Mouse (Mus musculus) kidney, embryonic 14.5 days (tissue): ENCODE data around the gene Epas1. TPM values are rescaled to one million over a fixed set of nuclear protein-coding genes. Genes with fewer than 3 reads are reported as not detected.
A peak's percentile ranks its signal among the peaks of the same experiment; 100 is the strongest.

Experiments
- ATAC-seq: fragments of 200-750 bp; cut with Nextera tagmentation; 2 replicates; pipeline ENCODE4 v1.8.0; 2017; ENCODE audit warnings: moderate number of reproducible peaks, mild to moderate bottlenecking, moderate TSS enrichment, moderate library complexity; ENCODE audit not compliant: low FRiP score, low TSS enrichment
- H3K27ac ChIP-seq: fragments of 300-500 bp; sonication (generic); 2 replicates; pipeline ENCODE4 v1.5.1; 2014; ENCODE audit warnings: low read depth, mild to moderate bottlenecking, low read length, moderate library complexity, mixed read lengths
- H3K27me3 ChIP-seq: fragments of 300-500 bp; sonication (generic); 2 replicates; pipeline ENCODE4 v1.6.1; 2014; ENCODE audit warnings: mild to moderate bottlenecking, low read length; ENCODE audit not compliant: control insufficient read depth, insufficient read depth
- H3K36me3 ChIP-seq: fragments of 300-500 bp; sonication (generic); 2 replicates; pipeline ENCODE4 v1.6.1; 2014; ENCODE audit warnings: low read length, mixed read lengths; ENCODE audit not compliant: control insufficient read depth, insufficient read depth
- H3K4me1 ChIP-seq: fragments of 300-500 bp; sonication (generic); 2 replicates; pipeline ENCODE4 v1.6.1; 2014; ENCODE audit warnings: low read length, mixed read lengths; ENCODE audit not compliant: control insufficient read depth, insufficient read depth
- H3K4me2 ChIP-seq: fragments of 300-500 bp; sonication (generic); replicated peaks from 2 replicates; pipeline ENCODE4 v1.6.1; 2014; ENCODE audit warnings: low read depth, mild to moderate bottlenecking, low read length
- H3K4me3 ChIP-seq: fragments of 300-500 bp; sonication (generic); 2 replicates; pipeline ENCODE4 v1.5.1; 2014; ENCODE audit warnings: mild to moderate bottlenecking, low read length
- H3K9ac ChIP-seq: fragments of 300-500 bp; sonication (generic); 2 replicates; pipeline ENCODE4 v1.6.1; 2014; ENCODE audit warnings: low read depth, mild to moderate bottlenecking, low read length, moderate library complexity
- H3K9me3 ChIP-seq: fragments of 300-500 bp; sonication (generic); 2 replicates; pipeline ENCODE4 v1.6.1; 2016; ENCODE audit warnings: low read length; ENCODE audit not compliant: control insufficient read depth
- WGBS: fragments of 180-500 bp; shearing (Covaris S2); extraction: QIAGEN DNeasy Blood & Tissue Kit; methylation state at CpG from one replicate; pipeline ENCODE4 v1.1.7; 2014; 5-methylcytosine and 5-hydroxymethylcytosine counted together
- polyA plus RNA-seq: library from polyadenylated mRNA; unstranded; fragments of >200 nt; fragmentation: Nextera tagmentation; extraction: Ambion mirVana; gene quantifications from 2 replicates; pipeline ENCODE4 v1.2.1, GENCODE M21; 2014

Epas1 gene
- polyA plus RNA-seq, 1 experiment from 2014 or later = 12.8 TPM

DNA sequence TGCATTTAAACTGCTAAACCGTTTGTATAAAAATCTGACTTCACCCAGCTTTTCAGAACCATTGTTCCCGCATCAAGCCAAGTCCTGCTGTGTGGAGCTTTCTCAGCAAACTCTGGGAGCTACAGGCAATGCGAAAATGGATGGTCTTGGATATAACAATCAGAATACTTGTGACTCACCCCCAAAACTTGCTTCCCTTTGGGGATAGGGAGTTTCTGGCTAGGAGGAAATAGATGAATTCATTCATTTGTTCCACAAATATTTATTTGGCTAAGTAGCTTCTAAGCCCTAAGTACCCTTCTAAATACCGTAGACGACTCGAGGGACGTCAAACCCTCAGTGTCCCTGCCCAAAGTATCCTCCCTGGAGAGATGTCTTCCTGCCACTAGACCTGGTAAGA, 27.0 kb upstream of the Epas1 start:
- Histone ChIP-seq H3K9me3 (no peaks in the 10 kb centered on the region), H3K9ac (no peak overlapping the region), H3K27me3 (no peaks in the 10 kb centered on the region), H3K27ac (no peak overlapping the region), H3K4me1 (no peaks in the 10 kb centered on the region), H3K4me3 (no peak overlapping the region), H3K4me2 (no peak overlapping the region), H3K36me3 (no peaks in the 10 kb centered on the region)
- ATAC-seq = no peak
- 89% methylated on average over 7 of the region's 7 CpGs for WGBS

- 84% methylated on average over 7 of the region's 7 CpGs for WGBS
- Histone ChIP-seq H3K4me3 (no peak overlapping the region), H3K4me1 (no peaks in the 10 kb centered on the region), H3K27ac (no peak overlapping the region), H3K4me2 (no peak overlapping the region), H3K27me3 (no peaks in the 10 kb centered on the region), H3K9me3 (no peaks in the 10 kb centered on the region), H3K36me3 (no peaks in the 10 kb centered on the region), H3K9ac (no peak overlapping the region)
- ATAC-seq = no peak
Observed at GRCm38 (mm10) chr17:86727031-86727430, 26.5 kb upstream of the Epas1 start.

- Histone ChIP-seq H3K9ac (no peak overlapping the region), H3K4me1 (no peaks in the 10 kb centered on the region), H3K36me3 (no peaks in the 10 kb centered on the region), H3K4me3 (no peak overlapping the region), H3K4me2 (no peak overlapping the region), H3K27ac (no peak overlapping the region), H3K9me3 (no peaks in the 10 kb centered on the region), H3K27me3 (no peaks in the 10 kb centered on the region)
- 82% methylated on average over 6 of the region's 6 CpGs for WGBS
- ATAC-seq = no peak
Observed at GRCm38 (mm10) chr17:86731273-86731672, 22.2 kb upstream of the Epas1 start.

DNA sequence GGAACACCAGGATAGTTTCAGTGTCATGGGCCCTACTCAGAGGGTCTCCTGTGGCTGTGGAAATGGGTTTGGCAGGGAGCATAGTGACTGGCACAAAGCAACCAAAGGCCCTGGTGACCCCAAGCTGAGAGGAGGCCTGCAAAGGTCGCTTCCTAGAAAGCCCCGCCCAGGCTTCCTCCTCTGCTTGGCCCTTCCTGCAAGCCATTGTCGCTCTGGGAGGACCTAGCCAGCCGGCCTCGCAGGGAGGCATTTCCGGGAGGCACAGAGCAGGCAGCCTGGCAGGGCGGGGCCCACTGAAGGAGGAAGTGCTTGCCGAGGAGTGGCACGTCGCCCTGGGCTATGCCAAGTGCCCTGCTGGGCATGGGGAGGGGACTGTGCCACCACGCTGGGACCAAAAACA, 21.5 kb upstream of the Epas1 start:
- Histone ChIP-seq H3K4me1 (no peaks in the 10 kb centered on the region), H3K27me3 (no peaks in the 10 kb centered on the region), H3K36me3 (no peaks in the 10 kb centered on the region), H3K9ac (no peak overlapping the region), H3K27ac (no peak overlapping the region), H3K4me2 (no peak overlapping the region; the same call in 1 of the 2 replicates), H3K4me3 (no peak overlapping the region), H3K9me3 (no peaks in the 10 kb centered on the region)
- peak; percentile 84 for ATAC-seq
- 10% methylated on average over 11 of the region's 11 CpGs for WGBS

DNA sequence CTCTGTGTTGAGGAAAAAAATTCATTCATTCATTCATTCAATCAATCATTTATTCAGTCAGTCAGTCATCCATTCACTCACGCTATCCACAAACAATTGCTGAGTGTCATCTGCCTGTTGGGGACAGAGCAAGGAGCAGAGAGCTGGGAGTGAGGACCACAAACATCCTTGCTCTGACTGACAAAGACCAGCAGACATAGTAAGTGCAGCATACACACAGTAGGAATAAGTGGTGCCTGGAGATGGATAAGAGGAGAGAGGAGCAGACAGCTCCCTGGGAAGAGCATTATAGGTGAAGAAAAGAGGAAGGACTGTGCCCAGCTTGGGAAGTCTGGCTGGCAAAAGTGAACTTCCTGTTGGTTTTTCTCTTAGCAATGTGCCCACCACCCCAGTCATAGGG, 21.0 kb upstream of the Epas1 start:
- H3K4me3 ChIP-seq = no peak overlapping the region
- no peak for ATAC-seq
- H3K27me3 ChIP-seq = no peaks in the 10 kb centered on the region
- no peaks in the 10 kb centered on the region for H3K9me3 ChIP-seq
- H3K36me3 ChIP-seq = no peaks in the 10 kb centered on the region
- WGBS = 93% methylated on average over 1 of the region's 1 CpGs
- no peak overlapping the region for H3K27ac ChIP-seq
- no peak overlapping the region for H3K9ac ChIP-seq
- H3K4me1 ChIP-seq = no peaks in the 10 kb centered on the region
- no peak overlapping the region for H3K4me2 ChIP-seq

DNA sequence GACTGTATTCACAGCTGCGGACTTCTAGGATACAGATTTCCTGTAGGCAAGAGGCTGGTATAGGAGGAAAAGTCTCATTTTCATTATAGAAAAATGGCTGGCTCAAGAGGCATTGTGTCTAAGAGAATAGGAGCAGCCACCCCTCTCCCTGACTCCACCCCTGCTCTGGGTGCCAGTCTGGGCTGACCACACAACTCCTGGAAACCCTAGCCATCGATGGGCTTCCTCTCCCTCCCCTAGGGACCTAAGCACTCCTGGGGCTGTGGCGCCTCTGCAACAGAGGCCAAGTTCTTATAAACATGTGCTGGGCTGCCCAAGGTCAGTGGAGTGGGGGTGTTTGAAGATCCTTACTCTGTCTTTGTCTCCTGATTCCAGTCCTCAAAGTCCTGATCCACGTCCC, 19.9 kb upstream of the Epas1 start:
- WGBS = 75% methylated on average over 4 of the region's 4 CpGs
- Histone ChIP-seq H3K27me3 (no peaks in the 10 kb centered on the region), H3K36me3 (no peaks in the 10 kb centered on the region), H3K4me2 (no peak overlapping the region), H3K4me3 (no peak overlapping the region), H3K9me3 (no peaks in the 10 kb centered on the region), H3K4me1 (no peaks in the 10 kb centered on the region), H3K9ac (no peak overlapping the region), H3K27ac (no peak overlapping the region)
- ATAC-seq = peak; percentile 39; the same call in 1 of the 2 replicates

DNA sequence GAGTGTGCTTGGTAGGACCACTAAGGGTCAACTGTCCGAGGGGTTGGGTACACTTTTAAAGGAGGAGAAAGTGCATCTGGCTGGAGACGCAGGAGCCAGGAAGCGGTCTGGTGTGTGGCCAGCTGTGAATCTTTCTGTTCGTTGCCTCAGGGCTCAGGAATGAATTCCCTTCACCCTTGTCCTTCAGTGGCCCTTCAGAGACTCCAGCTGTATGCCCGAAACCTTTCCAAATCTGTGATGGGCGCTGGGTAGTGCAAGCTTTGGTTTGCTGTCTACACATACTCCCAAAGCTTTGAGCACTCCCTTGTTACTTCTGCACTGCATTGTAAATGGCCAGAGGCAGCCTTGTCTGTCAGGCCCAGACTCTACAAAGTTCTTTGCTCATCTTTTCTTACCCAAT, 15.0 kb upstream of the Epas1 start:
- whole genome bisulfite sequencing = 66% methylated on average over 6 of the region's 6 CpGs

DNA sequence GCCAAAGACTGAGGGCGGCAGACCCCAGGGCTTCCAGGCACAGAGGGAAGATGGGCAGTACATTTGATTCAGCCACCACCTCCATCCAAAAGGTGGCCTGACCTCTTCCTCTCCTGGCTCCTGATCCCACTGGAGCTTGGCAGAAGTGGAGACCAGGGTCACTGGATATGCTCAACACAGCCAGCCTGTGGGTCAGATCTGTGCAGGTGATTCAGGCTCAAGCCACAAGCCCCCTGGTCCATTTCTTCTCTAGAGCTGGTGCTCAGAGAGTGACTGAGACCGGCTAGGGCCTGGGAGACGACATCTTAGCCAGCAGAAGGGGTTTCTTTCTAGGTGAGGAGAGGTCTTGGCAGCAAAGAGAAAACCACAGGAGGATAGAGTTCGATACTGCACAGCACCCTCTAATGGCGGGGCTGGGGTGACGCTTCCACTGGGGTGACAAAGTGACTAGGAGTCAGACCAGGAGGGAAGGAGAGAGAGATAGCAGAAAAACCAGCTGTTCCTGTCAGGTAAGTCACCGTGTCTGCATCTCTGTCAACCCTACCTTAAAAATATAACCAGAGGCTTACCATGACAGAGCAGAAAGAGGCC, 10.1 kb upstream of the Epas1 start:
- no peaks in the 10 kb centered on the region for H3K9me3 ChIP-seq
- ATAC-seq = no peak
- no peak overlapping the region for H3K4me2 ChIP-seq
- no peaks in the 10 kb centered on the region for H3K36me3 ChIP-seq
- no peak overlapping the region for H3K27ac ChIP-seq
- no peaks in the 10 kb centered on the region for H3K4me1 ChIP-seq
- 88% methylated on average over 7 of the region's 7 CpGs for WGBS
- no peak overlapping the region for H3K4me3 ChIP-seq
- no peak overlapping the region for H3K9ac ChIP-seq
- H3K27me3 ChIP-seq = no peaks in the 10 kb centered on the region

More for the DNA sequence above, 15.0 kb upstream of the Epas1 start:
- H3K4me1 ChIP-seq = no peaks in the 10 kb centered on the region
- H3K4me3 ChIP-seq = no peak overlapping the region
- H3K9ac ChIP-seq = no peak overlapping the region
- no peaks in the 10 kb centered on the region for H3K27me3 ChIP-seq
- H3K27ac ChIP-seq = no peak overlapping the region
- H3K36me3 ChIP-seq = no peaks in the 10 kb centered on the region
- H3K9me3 ChIP-seq = no peaks in the 10 kb centered on the region
- no peak overlapping the region for H3K4me2 ChIP-seq
- no peak for ATAC-seq

GRCm38 (mm10) chr17:86744943-86745342, 8.6 kb upstream of the Epas1 start:
- no peaks in the 10 kb centered on the region for H3K9me3 ChIP-seq
- H3K4me3 ChIP-seq = no peak overlapping the region
- no peaks in the 10 kb centered on the region for H3K36me3 ChIP-seq
- no peak overlapping the region for H3K4me2 ChIP-seq
- no peak overlapping the region for H3K27ac ChIP-seq
- WGBS = 56% methylated on average over 6 of the region's 6 CpGs
- no peaks in the 10 kb centered on the region for H3K27me3 ChIP-seq
- no peak overlapping the region for H3K9ac ChIP-seq
- H3K4me1 ChIP-seq = no peaks in the 10 kb centered on the region
- ATAC-seq = no peak
